Mouse (Mus musculus): ENCODE measurements at regions not wholly inside any gene's neighbourhood (a gene's known extent, or its start where the extent isn't known, plus 50 kb on each side); places are given as distances from the start of the nearest gene placed in this dataset.

- 40% methylated on average over 2 of the region's 2 CpGs for WGBS
- no peak for TF ChIP-seq CTCF (IDR thresholded peaks at IDR 0.05; ENCODE audit: insufficient read depth, low read length)
- TF ChIP-seq POLR2A (IDR thresholded peaks at IDR 0.05; ENCODE audit: borderline replicate concordance, extremely low read depth, low read depth, low read length), result no peak
- no peak for DNase-seq
- H3K4me3 ChIP-seq (replicated peaks; ENCODE audit: extremely low read depth, low read depth, low read length), result no peak overlapping the region
- no peaks in the 10 kb centered on the region for H3K4me1 ChIP-seq (ENCODE audit: control insufficient read depth, insufficient read depth, low read length)
Observed at GRCm38 (mm10) chr8:15230217-15230616, 184.3 kb upstream of the BB014433 start.

- no peaks in the 10 kb centered on the region for H3K4me1 ChIP-seq (ENCODE audit: control insufficient read depth, insufficient read depth, low read length)
- 39% methylated on average over 13 of the region's 13 CpGs for WGBS
- no peak overlapping the region for H3K4me3 ChIP-seq (replicated peaks; ENCODE audit: extremely low read depth, low read depth, low read length)
- DNase-seq, result peak; percentile 39
- TF ChIP-seq POLR2A (IDR thresholded peaks at IDR 0.05; ENCODE audit: borderline replicate concordance, extremely low read depth, low read depth, low read length), result no peak
- TF ChIP-seq CTCF (IDR thresholded peaks at IDR 0.05; ENCODE audit: insufficient read depth, low read length), result peak; percentile 69
Observed at GRCm38 (mm10) chr8:15221211-15221912, 175.5 kb upstream of the BB014433 start.

- WGBS, result 63% methylated on average over 6 of the region's 6 CpGs
- no peak overlapping the region for H3K4me3 ChIP-seq (replicated peaks; ENCODE audit: extremely low read depth, low read depth, low read length)
- no peak for TF ChIP-seq POLR2A (IDR thresholded peaks at IDR 0.05; ENCODE audit: borderline replicate concordance, extremely low read depth, low read depth, low read length)
- TF ChIP-seq CTCF (IDR thresholded peaks at IDR 0.05; ENCODE audit: insufficient read depth, low read length), result no peak
- no peak for DNase-seq
- no peaks in the 10 kb centered on the region for H3K4me1 ChIP-seq (ENCODE audit: control insufficient read depth, insufficient read depth, low read length)
Observed at GRCm38 (mm10) chr8:15209856-15210521, 164.1 kb upstream of the BB014433 start.

- H3K4me1 ChIP-seq (ENCODE audit: control insufficient read depth, insufficient read depth, low read length), result no peaks in the 10 kb centered on the region
- TF ChIP-seq POLR2A (IDR thresholded peaks at IDR 0.05; ENCODE audit: borderline replicate concordance, extremely low read depth, low read depth, low read length) (no peak), CTCF (IDR thresholded peaks at IDR 0.05; ENCODE audit: insufficient read depth, low read length) (no peak)
- DNase-seq, result no peak
- 88% methylated on average over 6 of the region's 6 CpGs for WGBS
- no peak overlapping the region for H3K4me3 ChIP-seq (replicated peaks; ENCODE audit: extremely low read depth, low read depth, low read length)
Observed at GRCm38 (mm10) chr8:15201556-15201955, 155.7 kb upstream of the BB014433 start.

- DNase-seq, result no peak
- no peak overlapping the region for H3K4me3 ChIP-seq (replicated peaks; ENCODE audit: extremely low read depth, low read depth, low read length)
- H3K4me1 ChIP-seq (ENCODE audit: control insufficient read depth, insufficient read depth, low read length), result no peaks in the 10 kb centered on the region
- no peak for TF ChIP-seq POLR2A (IDR thresholded peaks at IDR 0.05; ENCODE audit: borderline replicate concordance, extremely low read depth, low read depth, low read length)
- no peak for TF ChIP-seq CTCF (IDR thresholded peaks at IDR 0.05; ENCODE audit: insufficient read depth, low read length)
- WGBS, result 68% methylated on average over 3 of the region's 3 CpGs
Observed at GRCm38 (mm10) chr8:15190708-15191107, 144.8 kb upstream of the BB014433 start.

- H3K4me3 ChIP-seq (replicated peaks; ENCODE audit: extremely low read depth, low read depth, low read length), result no peak overlapping the region
- TF ChIP-seq POLR2A (IDR thresholded peaks at IDR 0.05; ENCODE audit: borderline replicate concordance, extremely low read depth, low read depth, low read length) (no peak), CTCF (IDR thresholded peaks at IDR 0.05; ENCODE audit: insufficient read depth, low read length) (no peak)
- H3K4me1 ChIP-seq (ENCODE audit: control insufficient read depth, insufficient read depth, low read length), result no peaks in the 10 kb centered on the region
- WGBS, result 54% methylated on average over 10 of the region's 10 CpGs
- no peak for DNase-seq
Observed at GRCm38 (mm10) chr8:15189079-15189612, 143.3 kb upstream of the BB014433 start.
